21 mouse cellular contexts compared by ENCODE assay signal in the genomic region with DNA sequence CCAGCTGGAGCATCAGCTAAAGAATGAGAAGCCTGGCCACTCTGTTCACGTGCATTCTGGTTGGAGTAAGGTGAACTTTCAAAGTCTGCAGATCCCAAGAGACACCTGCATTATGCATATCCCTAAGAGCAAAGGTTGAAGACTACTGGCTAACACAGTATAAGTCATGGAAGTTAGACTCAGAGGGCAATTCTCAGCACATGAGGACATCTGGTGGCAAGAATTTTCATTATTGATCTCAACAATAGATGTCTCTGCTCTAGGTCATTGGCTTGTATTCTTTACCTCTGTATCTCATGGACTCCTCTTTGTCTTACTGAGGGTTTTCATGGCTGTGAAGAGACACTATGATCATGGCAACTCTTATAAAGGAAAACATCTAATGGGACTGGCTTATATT.
DNase-seq lines count a peak whose midpoint lies in the region; ATAC-seq and TF ChIP-seq lines count a peak whose summit lies in the region.
"Had no signal": no experiment of that assay in that cellular context is flagged by ENCODE, and none has a peak within 500 bp of the region (broad histone marks: within the 10 kb centered on the region; RNA-seq: fewer than 3 reads in every experiment).

No protein-coding gene starts in this region.

- peak; percentile 48 for TF ChIP-seq CTCF in hindbrain, postnatal 0 days (IDR thresholded peaks at IDR 0.05; ENCODE audit: low read depth)
- TF ChIP-seq CTCF in layer of hippocampus, adult 2 months (conservative IDR thresholded peaks at IDR 0.05): peak; percentile 64
- TF ChIP-seq CTCF in midbrain, postnatal 0 days (IDR thresholded peaks at IDR 0.05): peak; percentile 57
- peak; percentile 66 for TF ChIP-seq CTCF in intestine, postnatal 0 days (IDR thresholded peaks at IDR 0.05; ENCODE audit: low read depth)

- no peak overlapping the region for H3K4me3 ChIP-seq in hindbrain, postnatal 0 days (ENCODE audit: low read length)
- no peak overlapping the region for H3K4me3 ChIP-seq in hindbrain, embryonic 12.5 days
- H3K4me3 ChIP-seq in layer of hippocampus, adult 2 months: no peak overlapping the region
- H3K4me3 ChIP-seq in midbrain, postnatal 0 days (ENCODE audit: low read depth, low read length): no peak overlapping the region
- H3K4me3 ChIP-seq in midbrain, embryonic 14.5 days (replicated peaks; ENCODE audit: low read depth, low read length): no peak overlapping the region
- no peak overlapping the region for H3K4me3 ChIP-seq in intestine, postnatal 0 days (ENCODE audit: low read depth, low read length)
- H3K4me3 ChIP-seq in forebrain, embryonic 12.5 days (replicated peaks): no peak overlapping the region
- H3K4me3 ChIP-seq: forebrain, embryonic 10.5 days; heart, embryonic 15.5 days; hindbrain, embryonic 10.5 days; midbrain, embryonic 12.5 days; neural tube, embryonic 13.5 days had no signal

- no peak overlapping the region for H3K9ac ChIP-seq in hindbrain, postnatal 0 days (replicated peaks; ENCODE audit: low read length)
- H3K9ac ChIP-seq in hindbrain, embryonic 12.5 days: no peak overlapping the region
- H3K9ac ChIP-seq in midbrain, postnatal 0 days (replicated peaks; ENCODE audit: low read length, poor library complexity, severe bottlenecking): no peak overlapping the region
- H3K9ac ChIP-seq in midbrain, embryonic 14.5 days (replicated peaks; ENCODE audit: low read length): no peak overlapping the region
- no peak overlapping the region for H3K9ac ChIP-seq in intestine, postnatal 0 days (ENCODE audit: low read depth, low read length)
- H3K9ac ChIP-seq in forebrain, embryonic 12.5 days: no peak overlapping the region
- H3K9ac ChIP-seq: heart, embryonic 15.5 days; midbrain, embryonic 12.5 days; neural tube, embryonic 13.5 days had no signal

- no peak overlapping the region for H3K27ac ChIP-seq in hindbrain, postnatal 0 days
- H3K27ac ChIP-seq in hindbrain, embryonic 12.5 days: no peak overlapping the region
- no peak overlapping the region for H3K27ac ChIP-seq in layer of hippocampus, adult 2 months
- H3K27ac ChIP-seq in midbrain, postnatal 0 days (ENCODE audit: low read depth, low read length): no peak overlapping the region
- H3K27ac ChIP-seq in midbrain, embryonic 14.5 days (replicated peaks; ENCODE audit: low read depth, low read length): no peak overlapping the region
- H3K27ac ChIP-seq in intestine, postnatal 0 days (ENCODE audit: low read depth, low read length): no peak overlapping the region
- no peak overlapping the region for H3K27ac ChIP-seq in forebrain, embryonic 12.5 days
- H3K27ac ChIP-seq: forebrain, embryonic 10.5 days; heart, embryonic 15.5 days; hindbrain, embryonic 10.5 days; midbrain, embryonic 12.5 days; neural tube, embryonic 13.5 days had no signal

- no peaks in the 10 kb centered on the region for H3K36me3 ChIP-seq in hindbrain, postnatal 0 days (ENCODE audit: insufficient read depth, low read length)
- H3K36me3 ChIP-seq in hindbrain, embryonic 12.5 days: no peaks in the 10 kb centered on the region
- no peaks in the 10 kb centered on the region for H3K36me3 ChIP-seq in midbrain, postnatal 0 days (ENCODE audit: insufficient read depth, low read length)
- no peaks in the 10 kb centered on the region for H3K36me3 ChIP-seq in midbrain, embryonic 14.5 days (ENCODE audit: control insufficient read depth, insufficient read depth, low read length)
- H3K36me3 ChIP-seq in intestine, postnatal 0 days (ENCODE audit: control insufficient read depth, insufficient read depth): no peaks in the 10 kb centered on the region
- no peaks in the 10 kb centered on the region for H3K36me3 ChIP-seq in forebrain, embryonic 12.5 days (replicated peaks)
- H3K36me3 ChIP-seq: forebrain, embryonic 10.5 days; heart, embryonic 15.5 days; hindbrain, embryonic 10.5 days; midbrain, embryonic 12.5 days; neural tube, embryonic 13.5 days had no signal

- H3K9me3 ChIP-seq in hindbrain, postnatal 0 days (ENCODE audit: low read length): no peaks in the 10 kb centered on the region
- no peaks in the 10 kb centered on the region for H3K9me3 ChIP-seq in hindbrain, embryonic 12.5 days (replicated peaks)
- H3K9me3 ChIP-seq in midbrain, postnatal 0 days (ENCODE audit: low read length): no peaks in the 10 kb centered on the region
- H3K9me3 ChIP-seq in midbrain, embryonic 14.5 days (ENCODE audit: control insufficient read depth, low read length): no peaks in the 10 kb centered on the region
- H3K9me3 ChIP-seq in intestine, postnatal 0 days (ENCODE audit: control insufficient read depth): no peaks in the 10 kb centered on the region
- H3K9me3 ChIP-seq in forebrain, embryonic 12.5 days: no peaks in the 10 kb centered on the region
- H3K9me3 ChIP-seq: forebrain, embryonic 10.5 days; heart, embryonic 15.5 days; hindbrain, embryonic 10.5 days; midbrain, embryonic 12.5 days; neural tube, embryonic 13.5 days had no signal

- 58% methylated on average over 1 of the region's 1 CpGs for WGBS in hindbrain, postnatal 0 days
- WGBS in hindbrain, embryonic 12.5 days: 68% methylated on average over 1 of the region's 1 CpGs
- WGBS in midbrain, postnatal 0 days: 68% methylated on average over 1 of the region's 1 CpGs
- WGBS in midbrain, embryonic 14.5 days: 59% methylated on average over 1 of the region's 1 CpGs
- 49% methylated on average over 1 of the region's 1 CpGs for WGBS in intestine, postnatal 0 days
- 76% methylated on average over 1 of the region's 1 CpGs for WGBS in forebrain, embryonic 12.5 days

- ATAC-seq in hindbrain, postnatal 0 days: no peak
- no peak for ATAC-seq in hindbrain, embryonic 12.5 days (ENCODE audit: low FRiP score)
- ATAC-seq in midbrain, postnatal 0 days (ENCODE audit: low FRiP score): no peak
- no peak for ATAC-seq in midbrain, embryonic 14.5 days (ENCODE audit: low FRiP score, low TSS enrichment)
- ATAC-seq in intestine, postnatal 0 days: 0 out of 2 replicates have a peak, but pooled peaks have one; percentile 13
- no peak for ATAC-seq in forebrain, embryonic 12.5 days (ENCODE audit: low FRiP score)
- ATAC-seq: activated CD4-positive, CD25-positive, alpha-beta regulatory T cell, adult 4 months had no signal

- H3K4me1 ChIP-seq in hindbrain, postnatal 0 days (ENCODE audit: insufficient read depth, low read length): no peaks in the 10 kb centered on the region
- H3K4me1 ChIP-seq in hindbrain, embryonic 12.5 days: no peaks in the 10 kb centered on the region
- H3K4me1 ChIP-seq in midbrain, postnatal 0 days (ENCODE audit: insufficient read depth, low read length): no peaks in the 10 kb centered on the region
- no peaks in the 10 kb centered on the region for H3K4me1 ChIP-seq in midbrain, embryonic 14.5 days (ENCODE audit: control insufficient read depth, insufficient read depth, low read length)
- no peaks in the 10 kb centered on the region for H3K4me1 ChIP-seq in intestine, postnatal 0 days (replicated peaks; ENCODE audit: control insufficient read depth, insufficient read depth, low read length)
- H3K4me1 ChIP-seq in forebrain, embryonic 12.5 days: no peaks in the 10 kb centered on the region
- H3K4me1 ChIP-seq: forebrain, embryonic 10.5 days; heart, embryonic 15.5 days; hindbrain, embryonic 10.5 days; midbrain, embryonic 12.5 days; neural tube, embryonic 13.5 days had no signal

- DNase-seq in hindbrain, postnatal 0 days (ENCODE audit: low spot score): peak; percentile 35
- no peak for DNase-seq in layer of hippocampus, adult 2 months (ENCODE audit: low spot score in 2 of 2)
- no peak for DNase-seq in layer of hippocampus, adult 9-10 months (ENCODE audit: low spot score)
- DNase-seq in midbrain, postnatal 0 days (ENCODE audit: low spot score): peak; percentile 32
- no peak for DNase-seq in midbrain, embryonic 14.5 days
- DNase-seq: adrenal gland, postnatal 14 days; cerebellum, adult 11 months; cerebellum, postnatal 36 days; lung, adult 18-20 months; right cerebral cortex, postnatal 25 days; thymus, adult 18-20 months; thymus, postnatal 4 days had no signal

- no peak overlapping the region for H3K4me2 ChIP-seq in hindbrain, postnatal 0 days (ENCODE audit: low read depth, low read length)
- no peak overlapping the region for H3K4me2 ChIP-seq in hindbrain, embryonic 12.5 days (replicated peaks)
- no peak overlapping the region for H3K4me2 ChIP-seq in midbrain, postnatal 0 days (ENCODE audit: low read depth, low read length, poor library complexity, severe bottlenecking)
- H3K4me2 ChIP-seq in midbrain, embryonic 14.5 days (ENCODE audit: low read length): no peak overlapping the region
- H3K4me2 ChIP-seq in intestine, postnatal 0 days (replicated peaks; ENCODE audit: low read depth): no peak overlapping the region
- H3K4me2 ChIP-seq in forebrain, embryonic 12.5 days: no peak overlapping the region
- H3K4me2 ChIP-seq: heart, embryonic 15.5 days; midbrain, embryonic 12.5 days; neural tube, embryonic 13.5 days had no signal

- no peaks in the 10 kb centered on the region for H3K27me3 ChIP-seq in hindbrain, postnatal 0 days (ENCODE audit: insufficient read depth, low read length)
- H3K27me3 ChIP-seq in hindbrain, embryonic 12.5 days: no peaks in the 10 kb centered on the region; the same call in 1 of the 2 replicates
- no peaks in the 10 kb centered on the region for H3K27me3 ChIP-seq in midbrain, postnatal 0 days (ENCODE audit: insufficient read depth, low read length)
- H3K27me3 ChIP-seq in midbrain, embryonic 14.5 days (ENCODE audit: control insufficient read depth, insufficient read depth, low read length): no peaks in the 10 kb centered on the region
- no peaks in the 10 kb centered on the region for H3K27me3 ChIP-seq in intestine, postnatal 0 days (replicated peaks; ENCODE audit: control insufficient read depth, insufficient read depth, low read length)
- no peaks in the 10 kb centered on the region; the same call in 1 of the 2 replicates for H3K27me3 ChIP-seq in forebrain, embryonic 12.5 days
- H3K27me3 ChIP-seq: heart, embryonic 15.5 days; midbrain, embryonic 12.5 days; neural tube, embryonic 13.5 days had no signal

Comparison
In these comparisons a context has a peak if more than half of its experiments do, and no peak if none do; other contexts are left out.
1. DNase-seq: peak in hindbrain, postnatal 0 days (single experiment) and midbrain, postnatal 0 days (single experiment); none in layer of hippocampus, adult 2 months (0 of 2), layer of hippocampus, adult 9-10 months (single experiment) and midbrain, embryonic 14.5 days (single experiment).
2. Peak in every context shown above with its lines, with median percentiles within 50 percentile points of each other: CTCF ChIP-seq.